ENCODE assay signal across 8 mouse cellular contexts in the genomic region with DNA sequence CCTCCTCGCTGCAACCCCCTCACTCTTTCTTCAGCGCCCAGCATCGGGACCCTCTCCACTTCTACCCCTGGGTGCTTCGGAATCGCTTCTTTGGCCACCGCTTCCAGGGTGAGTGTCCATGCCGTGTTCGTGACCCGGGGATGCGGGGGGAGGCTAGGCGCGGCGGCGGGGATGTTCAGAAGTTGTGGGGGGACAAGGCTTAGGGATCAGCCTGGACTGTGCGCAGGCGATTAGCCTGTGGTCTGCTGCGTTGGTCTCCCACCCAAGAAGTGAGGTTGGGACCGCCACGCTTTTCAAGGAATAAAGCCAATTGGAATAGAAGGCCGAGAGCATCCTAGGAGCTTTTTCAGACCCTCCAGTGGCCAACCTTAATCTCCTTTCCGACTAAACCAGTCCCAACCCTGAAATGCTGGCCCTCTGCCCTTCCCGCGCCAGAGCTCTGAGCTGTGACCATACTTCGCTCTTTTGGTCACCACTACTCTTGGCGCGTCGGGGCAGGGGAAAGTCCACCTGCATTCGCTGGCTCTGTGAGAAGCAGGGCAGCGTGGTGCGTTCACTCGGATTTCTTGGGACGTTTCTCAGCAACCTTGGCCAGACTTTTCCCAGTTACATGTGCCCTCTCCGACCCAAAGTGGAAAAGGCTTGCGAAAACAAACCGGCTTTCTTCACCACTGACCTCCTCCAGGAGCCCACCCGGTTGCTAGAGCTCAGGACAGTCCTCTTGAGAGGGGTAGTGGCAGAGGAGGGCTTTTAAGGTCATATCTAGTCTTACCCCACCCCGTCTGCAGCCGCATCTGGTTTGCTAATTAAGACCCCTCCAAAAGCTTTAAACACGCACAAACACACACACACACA. TPM values are rescaled to one million over a fixed set of nuclear protein-coding genes. Genes with fewer than 3 reads are reported as not detected.
DNase-seq lines count a peak whose midpoint lies in the region; ATAC-seq and TF ChIP-seq lines count a peak whose summit lies in the region.

No protein-coding gene starts in this region.

- H3K4me2 ChIP-seq in embryonic facial prominence, embryonic 14.5 days (ENCODE audit: low read depth, low read length) = peak overlapping the region; percentile 73
- peak overlapping the region; percentile 70 for H3K4me2 ChIP-seq in midbrain, embryonic 14.5 days (ENCODE audit: low read length)

- no peaks in the 10 kb centered on the region for H3K36me3 ChIP-seq in heart, adult 2 months (ENCODE audit: control insufficient read depth, insufficient read depth, low read length)
- no peaks in the 10 kb centered on the region for H3K36me3 ChIP-seq in embryonic facial prominence, embryonic 14.5 days (ENCODE audit: control insufficient read depth, insufficient read depth, low read length)
- H3K36me3 ChIP-seq in midbrain, embryonic 14.5 days (ENCODE audit: control insufficient read depth, insufficient read depth, low read length) = no peaks in the 10 kb centered on the region

- no peak for TF ChIP-seq EP300 in heart, adult 2 months (IDR thresholded peaks at IDR 0.05; ENCODE audit: insufficient read depth, low read depth, low read length)

- H3K9ac ChIP-seq in heart, adult 2 months (ENCODE audit: low read depth, low read length) = no peak overlapping the region
- peak overlapping the region; percentile 37; the same call in 1 of the 2 replicates for H3K9ac ChIP-seq in embryonic facial prominence, embryonic 14.5 days (ENCODE audit: low read depth, low read length)
- peak overlapping the region; percentile 26; the same call in 1 of the 2 replicates for H3K9ac ChIP-seq in midbrain, embryonic 14.5 days (replicated peaks; ENCODE audit: low read length)

- peak overlapping the region; percentile 11; the same call in 1 of the 2 replicates for H3K4me3 ChIP-seq in heart, adult 2 months
- H3K4me3 ChIP-seq in embryonic facial prominence, embryonic 14.5 days (ENCODE audit: low read depth, low read length) = peak overlapping the region; percentile 39
- H3K4me3 ChIP-seq in midbrain, embryonic 14.5 days (replicated peaks; ENCODE audit: low read depth, low read length) = peak overlapping the region; percentile 37

- H3K4me1 ChIP-seq in heart, adult 2 months (ENCODE audit: control insufficient read depth, insufficient read depth, low read length) = no peaks in the 10 kb centered on the region
- peaks cover 7% of the 10 kb centered on the region for H3K4me1 ChIP-seq in embryonic facial prominence, embryonic 14.5 days (ENCODE audit: control insufficient read depth, insufficient read depth, low read length)
- peaks cover 22% of the 10 kb centered on the region; the same call in 1 of the 2 replicates for H3K4me1 ChIP-seq in midbrain, embryonic 14.5 days (ENCODE audit: control insufficient read depth, insufficient read depth, low read length)

- 3% methylated on average over 39 of the region's 39 CpGs for WGBS in heart, adult 2 months
- WGBS in embryonic facial prominence, embryonic 14.5 days = 1% methylated on average over 37 of the region's 39 CpGs
- 1% methylated on average over 39 of the region's 39 CpGs for WGBS in midbrain, embryonic 14.5 days

- TF ChIP-seq POLR2A in heart, adult 2 months (IDR thresholded peaks at IDR 0.05; ENCODE audit: insufficient read depth, low read depth, low read length) = no peak

- H3K27me3 ChIP-seq in heart, adult 2 months (ENCODE audit: control insufficient read depth, insufficient read depth, low read length) = peaks cover 33% of the 10 kb centered on the region
- H3K27me3 ChIP-seq in embryonic facial prominence, embryonic 14.5 days (replicated peaks; ENCODE audit: control insufficient read depth, insufficient read depth, low read length) = peaks cover 92% of the 10 kb centered on the region
- peaks cover 86% of the 10 kb centered on the region for H3K27me3 ChIP-seq in midbrain, embryonic 14.5 days (ENCODE audit: control insufficient read depth, insufficient read depth, low read length)

- intact Hi-C loops in heart, adult 2 months (cut with DNase I) = no loop called here

- no peak for TF ChIP-seq CTCF in heart, adult 2 months (IDR thresholded peaks at IDR 0.05)

- no peak for DNase-seq in heart, adult 2 months
- DNase-seq in heart, adult 11 months = no peak
- DNase-seq in embryonic facial prominence, embryonic 14.5 days (ENCODE audit: low spot score) = no peak
- DNase-seq in kidney, adult 9 months = peak; percentile 89
- DNase-seq in midbrain, embryonic 14.5 days = peak; percentile 29
- no peak for DNase-seq in layer of hippocampus, adult 11-12 months (ENCODE audit: low spot score)
- no peak for DNase-seq in ovary, adult 18-20 months (ENCODE audit: low spot score)

- no peak for ATAC-seq in embryonic facial prominence, embryonic 14.5 days (ENCODE audit: low read depth)
- no peak for ATAC-seq in midbrain, embryonic 14.5 days (ENCODE audit: low FRiP score, low TSS enrichment)
- ATAC-seq in frontal cortex, adult (ENCODE audit: low TSS enrichment) = no peak

- no peaks in the 10 kb centered on the region for H3K79me2 ChIP-seq in heart, adult 2 months (replicated peaks; ENCODE audit: control insufficient read depth, insufficient read depth, low read length)

- no peak overlapping the region for H3K27ac ChIP-seq in heart, adult 2 months
- no peak overlapping the region for H3K27ac ChIP-seq in embryonic facial prominence, embryonic 14.5 days (replicated peaks; ENCODE audit: low read depth, low read length)
- no peak overlapping the region for H3K27ac ChIP-seq in midbrain, embryonic 14.5 days (replicated peaks; ENCODE audit: low read depth, low read length)

- H3K9me3 ChIP-seq in embryonic facial prominence, embryonic 14.5 days (ENCODE audit: control insufficient read depth, low read length) = no peaks in the 10 kb centered on the region
- H3K9me3 ChIP-seq in midbrain, embryonic 14.5 days (ENCODE audit: control insufficient read depth, low read length) = no peaks in the 10 kb centered on the region

RNA-seq across cellular contexts. Expression of a gene that starts 1.2 kb away (rescaled TPM):
- not detected for total RNA-seq in heart, adult 2 months (2021)
- not detected in 2 replicates for polyA plus RNA-seq in heart, adult 2 months (2012; rRNA removed)
- 0.11 TPM in 1 of 2 replicates, not detected in the other for polyA plus RNA-seq in embryonic facial prominence, embryonic 14.5 days (2014; fragmentation: Nextera tagmentation; extraction: Ambion mirVana)
- 1.1 and 1.6 TPM in 2 replicates for polyA plus RNA-seq in midbrain, embryonic 14.5 days (2014; fragmentation: Nextera tagmentation; extraction: Ambion mirVana)

RNA-seq across cellular contexts. Expression of a gene that starts 50.9 kb away (rescaled TPM):
- total RNA-seq in heart, adult 2 months (2021) = 10 to 100 TPM; 85.9 to 92.3 TPM
- polyA plus RNA-seq in heart, adult 2 months (2012; rRNA removed) = 33.2 and 34.7 TPM in 2 replicates
- polyA plus RNA-seq in embryonic facial prominence, embryonic 14.5 days (2014; fragmentation: Nextera tagmentation; extraction: Ambion mirVana) = 54.5 and 59.2 TPM in 2 replicates
- polyA plus RNA-seq in midbrain, embryonic 14.5 days (2014; fragmentation: Nextera tagmentation; extraction: Ambion mirVana) = 36.5 and 43.3 TPM in 2 replicates

Comparison
In these comparisons a context has a peak if more than half of its experiments do, and no peak if none do; other contexts are left out.
1. DNase-seq: peak in kidney, adult 9 months (single experiment) and midbrain, embryonic 14.5 days (single experiment); none in heart, adult 2 months (0 of 2), heart, adult 11 months (single experiment), embryonic facial prominence, embryonic 14.5 days (single experiment), layer of hippocampus, adult 11-12 months (single experiment) and ovary, adult 18-20 months (single experiment).
2. Peak in every context shown above with its lines, with median percentiles within 50 percentile points of each other: H3K4me3 ChIP-seq.